Mouse (Mus musculus): ENCODE measurements around the gene Sox1. TPM values are rescaled to one million over a fixed set of nuclear protein-coding genes. Genes with fewer than 3 reads are reported as not detected.

The Sox1 gene
- polyA plus RNA-seq, 1 experiment: not detected

- H3K4me1 ChIP-seq (ENCODE audit: control insufficient read depth, insufficient read depth, low read length): no peaks in the 10 kb centered on the region
- no peak overlapping the region for H3K4me3 ChIP-seq (ENCODE audit: insufficient read depth, low read length)
- no peak for TF ChIP-seq CTCF (IDR thresholded peaks at IDR 0.05; ENCODE audit: low read depth, low read length)
- TF ChIP-seq POLR2A (IDR thresholded peaks at IDR 0.05; ENCODE audit: borderline replicate concordance, low read depth, low read length): no peak
- H3K27ac ChIP-seq (ENCODE audit: insufficient read depth, low read depth, low read length): no peak overlapping the region
Observed at GRCm38 (mm10) chr8:12382707-12383561, 12.2 kb upstream of the Sox1 start.

GRCm38 (mm10) chr8:12383979-12384890 lies 10.9 kb upstream of the Sox1 start:
- Histone ChIP-seq H3K4me1 (ENCODE audit: control insufficient read depth, insufficient read depth, low read length) (no peaks in the 10 kb centered on the region), H3K4me3 (ENCODE audit: insufficient read depth, low read length) (peak overlapping the region; percentile 5; the same call in 1 of the 2 replicates), H3K27ac (ENCODE audit: insufficient read depth, low read depth, low read length) (no peak overlapping the region)
- no peak for TF ChIP-seq POLR2A (IDR thresholded peaks at IDR 0.05; ENCODE audit: borderline replicate concordance, low read depth, low read length)
- TF ChIP-seq CTCF (IDR thresholded peaks at IDR 0.05; ENCODE audit: low read depth, low read length): no peak

- TF ChIP-seq CTCF (IDR thresholded peaks at IDR 0.05; ENCODE audit: low read depth, low read length) (no peak), POLR2A (IDR thresholded peaks at IDR 0.05; ENCODE audit: borderline replicate concordance, low read depth, low read length) (no peak)
- Histone ChIP-seq H3K4me3 (ENCODE audit: insufficient read depth, low read length) (no peak overlapping the region), H3K4me1 (ENCODE audit: control insufficient read depth, insufficient read depth, low read length) (no peaks in the 10 kb centered on the region), H3K27ac (ENCODE audit: insufficient read depth, low read depth, low read length) (no peak overlapping the region)
Observed at GRCm38 (mm10) chr8:12384996-12385685, 10.0 kb upstream of the Sox1 start.

GRCm38 (mm10) chr8:12385686-12386488 lies 9.2 kb upstream of the Sox1 start:
- no peak overlapping the region for H3K4me3 ChIP-seq (ENCODE audit: insufficient read depth, low read length)
- no peaks in the 10 kb centered on the region for H3K4me1 ChIP-seq (ENCODE audit: control insufficient read depth, insufficient read depth, low read length)
- no peak overlapping the region for H3K27ac ChIP-seq (ENCODE audit: insufficient read depth, low read depth, low read length)
- TF ChIP-seq POLR2A (IDR thresholded peaks at IDR 0.05; ENCODE audit: borderline replicate concordance, low read depth, low read length) (no peak), CTCF (IDR thresholded peaks at IDR 0.05; ENCODE audit: low read depth, low read length) (no peak)

- Histone ChIP-seq H3K4me3 (ENCODE audit: insufficient read depth, low read length) (no peak overlapping the region), H3K27ac (ENCODE audit: insufficient read depth, low read depth, low read length) (no peak overlapping the region), H3K4me1 (ENCODE audit: control insufficient read depth, insufficient read depth, low read length) (no peaks in the 10 kb centered on the region)
- TF ChIP-seq CTCF (IDR thresholded peaks at IDR 0.05; ENCODE audit: low read depth, low read length) (no peak), POLR2A (IDR thresholded peaks at IDR 0.05; ENCODE audit: borderline replicate concordance, low read depth, low read length) (no peak)
Observed at GRCm38 (mm10) chr8:12386530-12387222, 8.4 kb upstream of the Sox1 start.

- no peak overlapping the region for H3K27ac ChIP-seq (ENCODE audit: insufficient read depth, low read depth, low read length)
- TF ChIP-seq CTCF (IDR thresholded peaks at IDR 0.05; ENCODE audit: low read depth, low read length): no peak
- no peak for TF ChIP-seq POLR2A (IDR thresholded peaks at IDR 0.05; ENCODE audit: borderline replicate concordance, low read depth, low read length)
- no peak overlapping the region for H3K4me3 ChIP-seq (ENCODE audit: insufficient read depth, low read length)
- no peaks in the 10 kb centered on the region for H3K4me1 ChIP-seq (ENCODE audit: control insufficient read depth, insufficient read depth, low read length)
Observed at GRCm38 (mm10) chr8:12387223-12387860, 7.8 kb upstream of the Sox1 start.

- TF ChIP-seq CTCF (IDR thresholded peaks at IDR 0.05; ENCODE audit: low read depth, low read length): no peak
- TF ChIP-seq POLR2A (IDR thresholded peaks at IDR 0.05; ENCODE audit: borderline replicate concordance, low read depth, low read length): no peak
Observed at GRCm38 (mm10) chr8:12387901-12388300, 7.2 kb upstream of the Sox1 start.

More at GRCm38 (mm10) chr8:12387901-12388300, 7.2 kb upstream of the Sox1 start:
- H3K4me1 ChIP-seq (ENCODE audit: control insufficient read depth, insufficient read depth, low read length): no peaks in the 10 kb centered on the region
- no peak overlapping the region for H3K4me3 ChIP-seq (ENCODE audit: insufficient read depth, low read length)
- no peak overlapping the region for H3K27ac ChIP-seq (ENCODE audit: insufficient read depth, low read depth, low read length)
